Comparison of ENCODE assay signal across 30 mouse cellular contexts in the genomic region with DNA sequence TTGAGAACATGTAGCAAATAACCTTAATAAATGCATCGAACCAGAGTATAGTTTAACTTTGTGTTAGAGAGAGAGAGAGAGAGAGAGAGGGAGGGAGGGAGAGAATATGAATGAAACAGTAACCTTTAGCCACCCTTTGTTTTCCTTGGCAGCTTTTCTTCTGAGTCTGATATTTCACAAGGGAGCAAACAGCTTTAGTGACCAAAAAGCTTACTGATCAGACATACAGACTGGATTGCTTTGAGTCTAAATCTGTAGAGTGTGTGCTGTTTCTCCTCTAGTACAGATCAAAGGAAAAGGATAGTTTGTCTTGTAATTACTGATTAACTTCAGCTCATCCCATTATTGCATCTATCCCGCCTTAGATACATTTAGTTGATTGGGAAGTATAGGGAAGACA. TPM values are rescaled to one million over a fixed set of nuclear protein-coding genes. Genes with fewer than 3 reads are reported as not detected.
DNase-seq lines count a peak whose midpoint lies in the region; ATAC-seq and TF ChIP-seq lines count a peak whose summit lies in the region.
"Had no signal": no experiment of that assay in that cellular context is flagged by ENCODE, and none has a peak within 500 bp of the region (broad histone marks: within the 10 kb centered on the region; RNA-seq: fewer than 3 reads in every experiment).

No protein-coding gene starts in this region.

- no peak overlapping the region for H3K27ac ChIP-seq in kidney, adult 2 months (ENCODE audit: insufficient read depth, low read depth, low read length)
- no peak overlapping the region for H3K27ac ChIP-seq in liver, embryonic 12.5 days
- H3K27ac ChIP-seq in liver, embryonic 15.5 days (replicated peaks), result no peak overlapping the region
- H3K27ac ChIP-seq in midbrain, embryonic 15.5 days, result no peak overlapping the region
- H3K27ac ChIP-seq: hindbrain, embryonic 12.5 days; hindbrain, postnatal 0 days; layer of hippocampus, adult 2 months; left cerebral cortex, adult 2 months; limb, embryonic 13.5 days; midbrain, embryonic 10.5 days; neural tube, embryonic 13.5 days; stomach, postnatal 0 days had no signal

- no peak overlapping the region for H3K9ac ChIP-seq in liver, embryonic 12.5 days
- H3K9ac ChIP-seq in liver, embryonic 15.5 days, result no peak overlapping the region
- H3K9ac ChIP-seq in midbrain, embryonic 15.5 days, result no peak overlapping the region
- H3K9ac ChIP-seq: hindbrain, embryonic 12.5 days; limb, embryonic 13.5 days; neural tube, embryonic 13.5 days had no signal

- 39% methylated on average over 2 of the region's 2 CpGs for WGBS in kidney, adult 2 months
- WGBS in liver, embryonic 12.5 days (ENCODE audit: insufficient replicate concordance), result 65% methylated on average over 2 of the region's 2 CpGs
- WGBS in liver, embryonic 15.5 days (ENCODE audit: insufficient replicate concordance), result 51% methylated on average over 2 of the region's 2 CpGs
- 88% methylated on average over 2 of the region's 2 CpGs for WGBS in midbrain, embryonic 15.5 days

- peak; percentile 60 for DNase-seq in kidney, adult 2 months
- no peak for DNase-seq in kidney, postnatal 10 days
- DNase-seq in liver, result no peak
- DNase-seq: adrenal gland, adult 8-10 months; cerebellum, adult 8-10 months; cerebellum, postnatal 36 days; gastrocnemius, postnatal 25 days; heart, postnatal 36 days; lung, adult 2 months; lung, postnatal 14 days; right cerebral cortex, postnatal 4 days; thymus, adult 18-20 months; thymus, postnatal 25 days had no signal

- no peaks in the 10 kb centered on the region for H3K9me3 ChIP-seq in liver, embryonic 12.5 days (replicated peaks)
- no peaks in the 10 kb centered on the region for H3K9me3 ChIP-seq in liver, embryonic 15.5 days (replicated peaks)
- no peaks in the 10 kb centered on the region for H3K9me3 ChIP-seq in midbrain, embryonic 15.5 days
- H3K9me3 ChIP-seq: hindbrain, embryonic 12.5 days; limb, embryonic 13.5 days; midbrain, embryonic 10.5 days; neural tube, embryonic 13.5 days had no signal

- H3K27me3 ChIP-seq in kidney, adult 2 months (replicated peaks; ENCODE audit: control insufficient read depth, insufficient read depth, low read length), result no peaks in the 10 kb centered on the region
- H3K27me3 ChIP-seq in liver, embryonic 12.5 days (replicated peaks), result no peaks in the 10 kb centered on the region
- H3K27me3 ChIP-seq in liver, embryonic 15.5 days, result no peaks in the 10 kb centered on the region
- no peaks in the 10 kb centered on the region for H3K27me3 ChIP-seq in midbrain, embryonic 15.5 days (replicated peaks)
- H3K27me3 ChIP-seq: hindbrain, embryonic 12.5 days; limb, embryonic 13.5 days; neural tube, embryonic 13.5 days had no signal

- ATAC-seq in liver, embryonic 12.5 days, result 0 out of 2 replicates have a peak, but pooled peaks have one; percentile 24
- peak; percentile 60; the same call in 1 of the 2 replicates for ATAC-seq in liver, embryonic 15.5 days (ENCODE audit: insufficient read depth)
- ATAC-seq in erythroid progenitor cell, adult 5-6 weeks (replicated peaks; ENCODE audit: low FRiP score, poor library complexity, severe bottlenecking), result no peak
- no peak for ATAC-seq in midbrain, embryonic 15.5 days (replicated peaks)
- ATAC-seq: CD4-positive, CD25-positive, alpha-beta regulatory T cell, adult 4 months; forebrain, embryonic 14.5 days; hindbrain, postnatal 0 days; intestine, embryonic 16.5 days; midbrain, embryonic 16.5 days had no signal

- no peaks in the 10 kb centered on the region for H3K36me3 ChIP-seq in kidney, adult 2 months (ENCODE audit: control insufficient read depth, insufficient read depth, low read length)
- no peaks in the 10 kb centered on the region for H3K36me3 ChIP-seq in liver, embryonic 12.5 days
- no peaks in the 10 kb centered on the region for H3K36me3 ChIP-seq in liver, embryonic 15.5 days (replicated peaks)
- no peaks in the 10 kb centered on the region for H3K36me3 ChIP-seq in midbrain, embryonic 15.5 days (replicated peaks)
- H3K36me3 ChIP-seq: hindbrain, embryonic 12.5 days; neural tube, embryonic 13.5 days had no signal

- no peak for TF ChIP-seq POLR2A in kidney, adult 2 months (IDR thresholded peaks at IDR 0.05; ENCODE audit: low read depth, low read length)

- no peak for TF ChIP-seq CTCF in kidney, adult 2 months (conservative IDR thresholded peaks at IDR 0.05; ENCODE audit: insufficient read depth, insufficient read length, low read depth, low read length)

- H3K4me3 ChIP-seq in kidney, adult 2 months (ENCODE audit: insufficient read depth, low read depth, low read length), result no peak overlapping the region
- H3K4me3 ChIP-seq in liver, embryonic 12.5 days, result no peak overlapping the region
- H3K4me3 ChIP-seq in liver, embryonic 15.5 days (replicated peaks), result no peak overlapping the region
- no peak overlapping the region for H3K4me3 ChIP-seq in midbrain, embryonic 15.5 days
- H3K4me3 ChIP-seq: hindbrain, embryonic 12.5 days; layer of hippocampus, adult 2 months; left cerebral cortex, adult 2 months; limb, embryonic 13.5 days; midbrain, embryonic 10.5 days; neural tube, embryonic 13.5 days had no signal

- H3K4me2 ChIP-seq in liver, embryonic 12.5 days, result no peak overlapping the region
- H3K4me2 ChIP-seq in liver, embryonic 15.5 days, result no peak overlapping the region
- H3K4me2 ChIP-seq in midbrain, embryonic 15.5 days, result no peak overlapping the region
- H3K4me2 ChIP-seq: heart, embryonic 11.5 days; hindbrain, embryonic 12.5 days; limb, embryonic 13.5 days; neural tube, embryonic 13.5 days had no signal

- peaks cover 11% of the 10 kb centered on the region for H3K4me1 ChIP-seq in kidney, adult 2 months (ENCODE audit: control insufficient read depth, insufficient read depth, low read length)
- peaks cover 16% of the 10 kb centered on the region for H3K4me1 ChIP-seq in liver, embryonic 12.5 days
- peaks cover 13% of the 10 kb centered on the region; the same call in 1 of the 2 replicates for H3K4me1 ChIP-seq in liver, embryonic 15.5 days (replicated peaks)
- peaks cover 9% of the 10 kb centered on the region for H3K4me1 ChIP-seq in midbrain, embryonic 15.5 days

RNA-seq across cellular contexts. Expression of a gene that starts 8.0 kb away (rescaled TPM):
- polyA plus RNA-seq in kidney, adult 2 months (2012; rRNA removed), result 3.8 and 5.2 TPM in 2 replicates
- polyA plus RNA-seq in liver, embryonic 12.5 days (2016; fragmentation: Nextera tagmentation; extraction: Ambion mirVana), result 6.4 and 6.9 TPM in 2 replicates
- 2.2 and 2.4 TPM in 2 replicates for polyA plus RNA-seq in liver, embryonic 15.5 days (2015; fragmentation: Nextera tagmentation; extraction: Ambion mirVana)
- 0.72 and 7.5 TPM in 2 replicates for total RNA-seq in erythroid progenitor cell, adult 5-6 weeks (2015; ENCODE audit: low replicate concordance)
- 4.2 and 7.2 TPM in 2 replicates for total RNA-seq in erythroid progenitor cell, adult 5-6 weeks (2017; ENCODE audit: low replicate concordance)
- 10.6 and 11.2 TPM in 2 replicates for polyA plus RNA-seq in midbrain, embryonic 15.5 days (2015; fragmentation: Nextera tagmentation; extraction: Ambion mirVana)

Comparison
In these comparisons a context has a peak if more than half of its experiments do, and no peak if none do; other contexts are left out.
1. ATAC-seq: peak in liver, embryonic 12.5 days (single experiment) and liver, embryonic 15.5 days (single experiment); none in erythroid progenitor cell, adult 5-6 weeks (single experiment) and midbrain, embryonic 15.5 days (single experiment).